Mouse (Mus musculus): ENCODE measurements around the gene Mroh8. TPM values are rescaled to one million over a fixed set of nuclear protein-coding genes. Genes with fewer than 3 reads are reported as not detected.

The Mroh8 gene
- polyA plus RNA-seq, 1 experiment from 2014 or later: 0.68 TPM

DNA sequence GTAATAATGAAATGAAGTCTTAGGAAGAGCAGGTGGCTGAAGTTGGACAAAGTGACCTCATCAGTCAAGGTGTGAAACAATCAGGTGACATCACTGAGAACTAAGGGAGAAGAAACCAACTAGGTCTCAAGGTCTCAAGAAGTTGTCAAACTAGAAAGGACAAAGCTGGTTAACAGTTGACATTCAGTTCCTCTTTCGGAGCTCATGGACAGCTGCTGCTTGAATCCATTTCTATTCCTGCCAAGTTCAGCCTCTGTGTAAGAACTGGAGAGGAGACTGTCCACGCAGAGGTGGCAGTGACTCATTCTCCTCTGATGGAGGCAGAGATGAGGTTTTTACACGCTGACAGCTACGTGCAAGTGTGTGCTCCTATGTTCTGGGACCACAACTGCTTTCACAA is 92.1 kb downstream of the Mroh8 start:
- Histone ChIP-seq H3K4me3 (ENCODE audit: low read depth, low read length) (no peak overlapping the region), H3K9me3 (ENCODE audit: control insufficient read depth, low read length) (no peaks in the 10 kb centered on the region), H3K27me3 (ENCODE audit: control insufficient read depth, insufficient read depth, low read length) (no peaks in the 10 kb centered on the region), H3K9ac (ENCODE audit: low read length) (no peak overlapping the region), H3K4me1 (ENCODE audit: control insufficient read depth, insufficient read depth, low read length) (no peaks in the 10 kb centered on the region), H3K4me2 (no peak overlapping the region), H3K36me3 (ENCODE audit: control insufficient read depth, insufficient read depth, low read length) (peaks cover 25% of the 10 kb centered on the region), H3K27ac (ENCODE audit: low read depth, low read length) (no peak overlapping the region)
- ATAC-seq (ENCODE audit: low FRiP score) (no peak), DNase-seq (ENCODE audit: low spot score, missing footprints) (no peak)
- 94% methylated on average over 4 of the region's 4 CpGs for WGBS

DNA sequence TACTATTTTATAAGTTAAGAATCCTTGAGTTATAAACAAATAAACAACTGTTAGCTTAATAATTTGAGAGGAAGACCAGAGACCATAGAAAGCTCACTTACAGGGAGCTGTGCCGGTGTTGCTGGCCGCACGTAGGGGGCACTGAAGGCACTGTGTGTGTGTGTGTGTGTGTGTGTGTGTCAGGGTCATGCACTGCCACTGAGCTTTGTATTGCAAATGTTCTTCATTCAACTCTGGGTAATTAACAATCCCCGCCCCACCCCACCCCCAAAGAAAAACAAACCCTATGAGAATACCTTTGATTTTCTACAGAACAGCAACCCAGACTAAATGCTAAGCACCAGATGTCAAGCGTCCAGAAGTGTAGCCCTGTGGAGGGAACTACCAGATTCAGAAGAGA is 92.8 kb downstream of the Mroh8 start:
- H3K4me1 ChIP-seq (ENCODE audit: control insufficient read depth, insufficient read depth, low read length): no peaks in the 10 kb centered on the region
- H3K4me3 ChIP-seq (ENCODE audit: low read depth, low read length): no peak overlapping the region
- H3K9me3 ChIP-seq (ENCODE audit: control insufficient read depth, low read length): no peaks in the 10 kb centered on the region
- H3K27ac ChIP-seq (ENCODE audit: low read depth, low read length): no peak overlapping the region
- 68% methylated on average over 5 of the region's 5 CpGs for WGBS
- ATAC-seq (ENCODE audit: low FRiP score) (no peak), DNase-seq (ENCODE audit: low spot score, missing footprints) (no peak)
- H3K27me3 ChIP-seq (ENCODE audit: control insufficient read depth, insufficient read depth, low read length): no peaks in the 10 kb centered on the region
- peaks cover 25% of the 10 kb centered on the region for H3K36me3 ChIP-seq (ENCODE audit: control insufficient read depth, insufficient read depth, low read length)
- H3K9ac ChIP-seq (ENCODE audit: low read length): no peak overlapping the region
- no peak overlapping the region for H3K4me2 ChIP-seq

DNA sequence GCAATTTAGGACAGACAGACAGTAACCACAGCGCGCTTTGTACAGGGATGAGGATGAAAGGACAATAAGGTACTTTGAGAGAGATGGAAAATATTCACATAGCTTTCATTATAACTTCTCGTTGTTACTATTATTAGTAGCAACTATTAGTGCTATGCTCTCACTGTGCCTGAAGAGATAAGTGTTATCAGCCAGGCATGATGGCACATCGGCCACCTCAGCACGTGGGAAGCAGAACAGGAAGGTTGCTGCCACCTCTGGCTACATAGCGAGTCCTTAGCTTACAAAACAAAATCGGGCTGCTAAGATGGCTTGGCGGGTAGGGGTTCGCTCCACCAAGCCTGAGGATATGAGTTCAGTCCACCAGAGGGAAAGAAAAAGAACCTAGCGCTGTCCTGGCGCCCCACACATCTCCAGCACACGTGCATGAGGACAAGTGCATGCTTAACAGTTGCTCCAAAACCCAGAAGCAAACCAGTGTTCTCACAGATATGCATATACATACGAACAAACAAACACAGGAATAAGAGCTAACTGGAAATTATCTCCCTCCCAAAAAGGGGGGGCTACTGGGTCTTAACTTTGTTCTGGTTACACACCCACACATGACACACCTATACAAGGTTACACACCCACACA is 94.2 kb downstream of the Mroh8 start:
- ATAC-seq (ENCODE audit: low FRiP score) (no peak), DNase-seq (ENCODE audit: low spot score, missing footprints) (no peak)
- Histone ChIP-seq H3K4me1 (ENCODE audit: control insufficient read depth, insufficient read depth, low read length) (no peaks in the 10 kb centered on the region), H3K27ac (ENCODE audit: low read depth, low read length) (no peak overlapping the region), H3K9me3 (ENCODE audit: control insufficient read depth, low read length) (no peaks in the 10 kb centered on the region), H3K9ac (ENCODE audit: low read length) (no peak overlapping the region), H3K36me3 (ENCODE audit: control insufficient read depth, insufficient read depth, low read length) (peaks cover 17% of the 10 kb centered on the region), H3K27me3 (ENCODE audit: control insufficient read depth, insufficient read depth, low read length) (no peaks in the 10 kb centered on the region), H3K4me2 (no peak overlapping the region), H3K4me3 (ENCODE audit: low read depth, low read length) (no peak overlapping the region)
- WGBS: 93% methylated on average over 13 of the region's 13 CpGs

DNA sequence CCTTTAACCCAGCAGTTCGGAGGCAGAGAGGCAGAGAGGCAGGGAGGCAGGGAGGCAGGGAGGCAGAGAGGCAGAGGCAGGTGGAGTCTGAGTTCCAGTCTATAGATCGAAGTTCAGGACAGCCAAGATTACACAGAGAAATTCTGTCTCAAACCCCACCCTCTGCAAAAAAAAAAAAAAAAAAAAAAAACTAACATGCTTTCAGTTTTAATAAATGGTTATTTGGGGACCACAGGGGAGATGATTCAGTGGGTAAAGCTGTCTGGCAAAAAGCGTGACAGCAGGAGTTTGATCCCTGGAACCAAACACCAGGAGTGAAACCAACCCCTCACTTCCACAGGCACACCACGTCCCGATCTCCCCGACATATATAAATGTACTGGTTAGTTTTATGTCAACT is 101.2 kb downstream of the Mroh8 start:
- no peak overlapping the region for H3K4me2 ChIP-seq
- H3K27me3 ChIP-seq (ENCODE audit: control insufficient read depth, insufficient read depth, low read length): no peaks in the 10 kb centered on the region
- H3K4me1 ChIP-seq (ENCODE audit: control insufficient read depth, insufficient read depth, low read length): no peaks in the 10 kb centered on the region
- 89% methylated on average over 6 of the region's 6 CpGs for WGBS
- ATAC-seq (ENCODE audit: low FRiP score) (no peak), DNase-seq (ENCODE audit: low spot score, missing footprints) (no peak)
- peaks cover 15% of the 10 kb centered on the region for H3K36me3 ChIP-seq (ENCODE audit: control insufficient read depth, insufficient read depth, low read length)
- H3K9ac ChIP-seq (ENCODE audit: low read length): no peak overlapping the region
- no peaks in the 10 kb centered on the region for H3K9me3 ChIP-seq (ENCODE audit: control insufficient read depth, low read length)
- no peak overlapping the region for H3K27ac ChIP-seq (ENCODE audit: low read depth, low read length)
- no peak overlapping the region for H3K4me3 ChIP-seq (ENCODE audit: low read depth, low read length)

DNA sequence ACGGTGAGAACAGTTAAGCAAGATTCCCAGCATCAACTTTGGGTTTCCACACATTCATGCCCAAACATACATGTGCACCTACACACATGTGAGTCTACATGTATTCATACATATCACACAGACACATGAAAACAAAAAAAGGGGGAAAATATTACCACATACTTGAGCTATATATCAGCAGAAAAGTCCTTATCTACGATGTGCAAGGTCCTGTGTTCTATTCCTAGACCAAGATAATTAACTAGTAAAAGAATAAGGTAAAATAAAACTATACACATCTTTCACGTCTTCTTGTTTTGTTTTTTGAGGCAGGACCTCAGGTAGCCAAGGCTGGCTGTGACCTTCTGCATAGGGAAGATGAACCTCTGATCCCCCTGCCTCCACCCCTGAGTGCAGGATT is 103.1 kb downstream of the Mroh8 start:
- Histone ChIP-seq H3K9me3 (ENCODE audit: control insufficient read depth, low read length) (no peaks in the 10 kb centered on the region), H3K4me3 (ENCODE audit: low read depth, low read length) (no peak overlapping the region), H3K4me1 (ENCODE audit: control insufficient read depth, insufficient read depth, low read length) (no peaks in the 10 kb centered on the region), H3K27ac (ENCODE audit: low read depth, low read length) (no peak overlapping the region), H3K4me2 (no peak overlapping the region), H3K36me3 (ENCODE audit: control insufficient read depth, insufficient read depth, low read length) (peaks cover 15% of the 10 kb centered on the region), H3K9ac (ENCODE audit: low read length) (no peak overlapping the region), H3K27me3 (ENCODE audit: control insufficient read depth, insufficient read depth, low read length) (no peaks in the 10 kb centered on the region)
- 95% methylated on average over 3 of the region's 3 CpGs for WGBS
- no peak for ATAC-seq (ENCODE audit: low FRiP score)
- no peak for DNase-seq (ENCODE audit: low spot score, missing footprints)

DNA sequence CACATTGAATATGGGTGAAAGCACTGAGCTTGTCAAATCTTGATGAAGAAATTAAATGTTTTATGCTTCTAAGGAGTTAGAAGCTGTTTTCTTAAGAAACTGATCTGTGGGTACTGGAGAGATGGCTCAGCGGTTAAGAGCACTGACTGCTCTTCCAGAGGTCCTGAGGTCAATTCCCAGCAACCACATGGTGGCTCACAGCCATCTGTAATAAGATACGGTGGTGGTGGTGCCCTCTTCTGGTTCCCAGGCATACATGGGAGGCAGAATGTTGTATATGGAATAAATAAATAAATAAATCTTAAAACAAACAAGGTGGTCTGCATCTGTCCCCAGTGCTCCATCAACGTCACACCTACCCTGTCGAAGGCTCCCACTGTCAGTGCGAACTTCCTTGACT is 104.9 kb downstream of the Mroh8 start:
- no peak overlapping the region for H3K9ac ChIP-seq (ENCODE audit: low read length)
- H3K27me3 ChIP-seq (ENCODE audit: control insufficient read depth, insufficient read depth, low read length): no peaks in the 10 kb centered on the region
- peaks cover 10% of the 10 kb centered on the region for H3K4me1 ChIP-seq (ENCODE audit: control insufficient read depth, insufficient read depth, low read length)
- H3K36me3 ChIP-seq (ENCODE audit: control insufficient read depth, insufficient read depth, low read length): peaks cover 15% of the 10 kb centered on the region
- H3K9me3 ChIP-seq (ENCODE audit: control insufficient read depth, low read length): no peaks in the 10 kb centered on the region
- H3K27ac ChIP-seq (ENCODE audit: low read depth, low read length): no peak overlapping the region
- WGBS: 83% methylated on average over 5 of the region's 5 CpGs
- H3K4me3 ChIP-seq (ENCODE audit: low read depth, low read length): no peak overlapping the region
- no peak for ATAC-seq (ENCODE audit: low FRiP score)
- no peak overlapping the region for H3K4me2 ChIP-seq
- DNase-seq (ENCODE audit: low spot score, missing footprints): no peak

DNA sequence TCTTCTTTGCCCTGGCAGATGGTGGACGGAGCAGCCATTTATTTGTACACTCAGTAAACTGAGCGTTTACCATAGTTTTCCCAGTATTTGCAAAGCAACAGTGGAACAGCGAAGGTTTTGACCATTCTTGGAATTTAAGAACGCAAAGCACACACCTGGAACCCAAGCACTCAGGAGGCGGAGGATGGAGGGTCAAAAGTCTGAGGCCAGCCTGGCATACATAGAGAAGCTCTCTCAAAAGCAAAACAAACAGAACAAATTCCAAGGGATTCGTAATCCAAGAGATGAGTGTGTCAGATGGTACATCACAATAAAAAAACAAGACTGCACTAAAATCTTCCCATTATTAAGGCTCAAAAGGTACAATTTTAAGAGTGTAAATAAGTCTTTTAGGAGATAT is 105.8 kb downstream of the Mroh8 start:
- 89% methylated on average over 6 of the region's 6 CpGs for WGBS

DNA sequence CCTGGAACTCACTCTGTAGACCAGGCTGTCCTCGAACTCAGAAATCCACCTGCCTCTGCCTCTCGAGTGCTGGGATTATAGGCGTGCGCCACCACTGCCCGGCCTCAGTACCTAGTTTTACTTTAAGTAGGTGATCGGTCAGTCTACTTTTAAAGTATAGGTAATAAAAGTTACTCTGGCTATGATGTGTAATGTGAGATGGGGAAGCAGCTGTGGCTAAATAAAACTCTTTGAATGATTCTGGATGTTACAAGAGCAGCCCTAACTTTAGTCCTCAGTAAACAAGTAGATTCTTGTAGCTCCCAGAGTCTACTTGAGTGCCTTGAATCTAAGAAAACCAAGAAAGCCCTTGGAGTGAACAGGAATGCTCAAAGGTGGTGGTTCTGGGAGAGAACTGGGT is 106.4 kb downstream of the Mroh8 start:
- no peak for ATAC-seq (ENCODE audit: low FRiP score)
- Histone ChIP-seq H3K27ac (ENCODE audit: low read depth, low read length) (no peak overlapping the region), H3K9ac (ENCODE audit: low read length) (no peak overlapping the region), H3K4me1 (ENCODE audit: control insufficient read depth, insufficient read depth, low read length) (peaks cover 10% of the 10 kb centered on the region), H3K9me3 (ENCODE audit: control insufficient read depth, low read length) (no peaks in the 10 kb centered on the region), H3K27me3 (ENCODE audit: control insufficient read depth, insufficient read depth, low read length) (no peaks in the 10 kb centered on the region), H3K4me2 (no peak overlapping the region), H3K36me3 (ENCODE audit: control insufficient read depth, insufficient read depth, low read length) (peaks cover 15% of the 10 kb centered on the region), H3K4me3 (ENCODE audit: low read depth, low read length) (no peak overlapping the region)
- 94% methylated on average over 6 of the region's 6 CpGs for WGBS
- DNase-seq (ENCODE audit: low spot score, missing footprints): no peak

More for the DNA sequence above, 105.8 kb downstream of the Mroh8 start:
- peaks cover 10% of the 10 kb centered on the region for H3K4me1 ChIP-seq (ENCODE audit: control insufficient read depth, insufficient read depth, low read length)
- H3K36me3 ChIP-seq (ENCODE audit: control insufficient read depth, insufficient read depth, low read length): peaks cover 15% of the 10 kb centered on the region
- ATAC-seq (ENCODE audit: low FRiP score) (no peak), DNase-seq (ENCODE audit: low spot score, missing footprints) (no peak)
- H3K27me3 ChIP-seq (ENCODE audit: control insufficient read depth, insufficient read depth, low read length): no peaks in the 10 kb centered on the region
- no peak overlapping the region for H3K4me3 ChIP-seq (ENCODE audit: low read depth, low read length)
- H3K4me2 ChIP-seq: no peak overlapping the region
- no peak overlapping the region for H3K27ac ChIP-seq (ENCODE audit: low read depth, low read length)
- H3K9ac ChIP-seq (ENCODE audit: low read length): no peak overlapping the region
- H3K9me3 ChIP-seq (ENCODE audit: control insufficient read depth, low read length): no peaks in the 10 kb centered on the region

DNA sequence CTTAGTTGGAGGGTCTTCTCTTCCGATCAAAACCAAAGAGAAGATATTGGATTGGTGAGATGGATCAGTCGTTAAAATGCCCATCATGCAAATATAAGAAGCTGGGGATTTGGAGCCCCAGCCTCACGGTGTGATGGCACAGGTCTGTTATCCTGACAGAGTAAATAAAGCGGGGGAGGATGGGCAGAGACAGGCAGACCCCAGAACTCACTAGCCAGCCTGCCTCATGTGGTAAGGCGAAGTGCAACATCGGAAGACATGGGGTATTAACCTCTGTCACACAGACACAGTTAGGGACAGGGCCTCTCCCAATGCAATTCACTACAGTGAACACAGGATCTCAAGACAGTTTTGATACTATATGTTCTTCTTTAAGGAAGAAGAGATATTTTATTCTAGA is 108.7 kb downstream of the Mroh8 start:
- H3K9me3 ChIP-seq (ENCODE audit: control insufficient read depth, low read length): no peaks in the 10 kb centered on the region
- no peak overlapping the region for H3K4me3 ChIP-seq (ENCODE audit: low read depth, low read length)
- WGBS: 25% methylated on average over 6 of the region's 6 CpGs
- H3K9ac ChIP-seq (ENCODE audit: low read length): peak overlapping the region; percentile 31; the same call in 1 of the 2 replicates
- H3K4me2 ChIP-seq: no peak overlapping the region
- no peaks in the 10 kb centered on the region for H3K27me3 ChIP-seq (ENCODE audit: control insufficient read depth, insufficient read depth, low read length)
- peak overlapping the region; percentile 26 for H3K27ac ChIP-seq (ENCODE audit: low read depth, low read length)
- H3K4me1 ChIP-seq (ENCODE audit: control insufficient read depth, insufficient read depth, low read length): peaks cover 10% of the 10 kb centered on the region
- peaks cover 18% of the 10 kb centered on the region for H3K36me3 ChIP-seq (ENCODE audit: control insufficient read depth, insufficient read depth, low read length)
- ATAC-seq (ENCODE audit: low FRiP score): peak; percentile 66
- DNase-seq (ENCODE audit: low spot score, missing footprints): no peak

All from midbrain, embryonic 11.5 days (tissue).